Mouse (Mus musculus): ENCODE data around the gene Cc2d2b. TPM values are rescaled to one million over a fixed set of nuclear protein-coding genes. Genes with fewer than 3 reads are reported as not detected.
A peak's percentile ranks its signal among the peaks of the same experiment; 100 is the strongest.

The Cc2d2b gene
- 0.14 TPM in 1 of 2 replicates, not detected in the other for polyA plus RNA-seq (2015; fragmentation: Nextera tagmentation; extraction: Ambion mirVana)

- WGBS: 75% methylated on average over 17 of the region's 17 CpGs
- Histone ChIP-seq H3K36me3 (replicated peaks) (no peaks in the 10 kb centered on the region), H3K4me1 (no peaks in the 10 kb centered on the region), H3K27me3 (replicated peaks) (no peaks in the 10 kb centered on the region), H3K4me3 (0 out of 2 replicates have a peak within 1 kb of the TSS, but pooled peaks have one; percentile 3), H3K9ac (no peak within 1 kb of the TSS), H3K27ac (no peak within 1 kb of the TSS), H3K9me3 (no peaks in the 10 kb centered on the region), H3K4me2 (no peak within 1 kb of the TSS)
- ATAC-seq (replicated peaks): 0 out of 2 replicates have a peak, but pooled peaks have one; percentile 30
Observed at GRCm38 (mm10) chr19:40748559-40748958, at the start of gene Cc2d2b. Gene Cc2d2b, plus strand, starts transcription at chr19:40748753.

- H3K27me3 ChIP-seq (replicated peaks): no peaks in the 10 kb centered on the region
- H3K27ac ChIP-seq: no peak overlapping the region
- no peak for ATAC-seq (replicated peaks)
- H3K4me1 ChIP-seq: 0 out of 2 replicates have a peak, but pooled peaks cover 4% of the 10 kb centered on the region
- no peak overlapping the region for H3K4me2 ChIP-seq
- H3K9me3 ChIP-seq: no peaks in the 10 kb centered on the region
- H3K4me3 ChIP-seq: no peak overlapping the region
- WGBS: 20% methylated on average over 5 of the region's 5 CpGs
- no peak overlapping the region for H3K9ac ChIP-seq
- H3K36me3 ChIP-seq (replicated peaks): no peaks in the 10 kb centered on the region
Observed at GRCm38 (mm10) chr19:40699816-40700215, 48.7 kb upstream of the Cc2d2b start.

- WGBS: 61% methylated on average over 4 of the region's 4 CpGs
- H3K36me3 ChIP-seq (replicated peaks): no peaks in the 10 kb centered on the region
- H3K4me2 ChIP-seq: no peak overlapping the region
- H3K9me3 ChIP-seq: no peaks in the 10 kb centered on the region
- ATAC-seq (replicated peaks): 0 out of 2 replicates have a peak, but pooled peaks have one; percentile 54
- no peaks in the 10 kb centered on the region for H3K27me3 ChIP-seq (replicated peaks)
- no peak overlapping the region for H3K4me3 ChIP-seq
- no peak overlapping the region for H3K9ac ChIP-seq
- no peak overlapping the region for H3K27ac ChIP-seq
- 0 out of 2 replicates have a peak, but pooled peaks cover 4% of the 10 kb centered on the region for H3K4me1 ChIP-seq
Observed at GRCm38 (mm10) chr19:40702406-40702805, 46.1 kb upstream of the Cc2d2b start.

- H3K4me1 ChIP-seq: no peaks in the 10 kb centered on the region
- WGBS: 81% methylated on average over 14 of the region's 16 CpGs
- H3K9ac ChIP-seq: no peak overlapping the region
- H3K36me3 ChIP-seq (replicated peaks): no peaks in the 10 kb centered on the region
- no peaks in the 10 kb centered on the region for H3K9me3 ChIP-seq
- no peaks in the 10 kb centered on the region for H3K27me3 ChIP-seq (replicated peaks)
- H3K27ac ChIP-seq: no peak overlapping the region
- no peak for ATAC-seq (replicated peaks)
- H3K4me3 ChIP-seq: no peak overlapping the region
- H3K4me2 ChIP-seq: no peak overlapping the region
Observed at GRCm38 (mm10) chr19:40712889-40713628, 35.5 kb upstream of the Cc2d2b start.

GRCm38 (mm10) chr19:40714700-40715099, 33.9 kb upstream of the Cc2d2b start:
- no peak overlapping the region for H3K27ac ChIP-seq
- no peaks in the 10 kb centered on the region for H3K36me3 ChIP-seq (replicated peaks)
- WGBS: 82% methylated on average over 5 of the region's 5 CpGs
- H3K27me3 ChIP-seq (replicated peaks): no peaks in the 10 kb centered on the region
- H3K9ac ChIP-seq: no peak overlapping the region
- H3K4me2 ChIP-seq: no peak overlapping the region
- no peaks in the 10 kb centered on the region for H3K4me1 ChIP-seq
- no peak for ATAC-seq (replicated peaks)
- no peak overlapping the region for H3K4me3 ChIP-seq
- no peaks in the 10 kb centered on the region for H3K9me3 ChIP-seq

GRCm38 (mm10) chr19:40716981-40717380, 31.6 kb upstream of the Cc2d2b start:
- H3K4me2 ChIP-seq: no peak overlapping the region
- no peaks in the 10 kb centered on the region for H3K36me3 ChIP-seq (replicated peaks)
- no peak overlapping the region for H3K9ac ChIP-seq
- 82% methylated on average over 6 of the region's 6 CpGs for WGBS
- H3K27ac ChIP-seq: no peak overlapping the region
- H3K4me3 ChIP-seq: no peak overlapping the region
- H3K9me3 ChIP-seq: no peaks in the 10 kb centered on the region
- no peak for ATAC-seq (replicated peaks)
- H3K27me3 ChIP-seq (replicated peaks): no peaks in the 10 kb centered on the region
- peaks cover 2% of the 10 kb centered on the region; the same call in 1 of the 2 replicates for H3K4me1 ChIP-seq

- no peak overlapping the region for H3K9ac ChIP-seq
- no peaks in the 10 kb centered on the region for H3K9me3 ChIP-seq
- no peak overlapping the region for H3K27ac ChIP-seq
- 53% methylated on average over 11 of the region's 11 CpGs for WGBS
- H3K4me2 ChIP-seq: no peak overlapping the region
- no peak overlapping the region for H3K4me3 ChIP-seq
- no peaks in the 10 kb centered on the region for H3K27me3 ChIP-seq (replicated peaks)
- no peak for ATAC-seq (replicated peaks)
- H3K36me3 ChIP-seq (replicated peaks): no peaks in the 10 kb centered on the region
- H3K4me1 ChIP-seq: peaks cover 6% of the 10 kb centered on the region; the same call in 1 of the 2 replicates
Observed at GRCm38 (mm10) chr19:40719439-40720105, 29.0 kb upstream of the Cc2d2b start.

GRCm38 (mm10) chr19:40720381-40720780, 28.2 kb upstream of the Cc2d2b start:
- 86% methylated on average over 12 of the region's 12 CpGs for WGBS

GRCm38 (mm10) chr19:40722137-40723038, 26.2 kb upstream of the Cc2d2b start:
- H3K4me2 ChIP-seq: no peak overlapping the region
- H3K4me3 ChIP-seq: no peak overlapping the region
- H3K9me3 ChIP-seq: no peaks in the 10 kb centered on the region
- H3K4me1 ChIP-seq: peaks cover 6% of the 10 kb centered on the region; the same call in 1 of the 2 replicates
- H3K9ac ChIP-seq: no peak overlapping the region
- peak; percentile 88 for ATAC-seq (replicated peaks)
- H3K36me3 ChIP-seq (replicated peaks): no peaks in the 10 kb centered on the region
- peak overlapping the region; percentile 61; the same call in 1 of the 2 replicates for H3K27ac ChIP-seq
- 54% methylated on average over 11 of the region's 11 CpGs for WGBS
- H3K27me3 ChIP-seq (replicated peaks): no peaks in the 10 kb centered on the region

More at GRCm38 (mm10) chr19:40720381-40720780, 28.2 kb upstream of the Cc2d2b start:
- no peak overlapping the region for H3K4me2 ChIP-seq
- H3K4me3 ChIP-seq: no peak overlapping the region
- no peak overlapping the region for H3K9ac ChIP-seq
- peaks cover 6% of the 10 kb centered on the region; the same call in 1 of the 2 replicates for H3K4me1 ChIP-seq
- H3K27me3 ChIP-seq (replicated peaks): no peaks in the 10 kb centered on the region
- H3K27ac ChIP-seq: no peak overlapping the region
- no peak for ATAC-seq (replicated peaks)
- no peaks in the 10 kb centered on the region for H3K9me3 ChIP-seq
- H3K36me3 ChIP-seq (replicated peaks): no peaks in the 10 kb centered on the region

- no peak overlapping the region for H3K4me3 ChIP-seq
- 65% methylated on average over 10 of the region's 10 CpGs for WGBS
- no peaks in the 10 kb centered on the region for H3K9me3 ChIP-seq
- no peak overlapping the region for H3K4me2 ChIP-seq
- no peaks in the 10 kb centered on the region for H3K36me3 ChIP-seq (replicated peaks)
- no peaks in the 10 kb centered on the region for H3K27me3 ChIP-seq (replicated peaks)
- no peak for ATAC-seq (replicated peaks)
- H3K27ac ChIP-seq: no peak overlapping the region
- H3K4me1 ChIP-seq: peaks cover 6% of the 10 kb centered on the region; the same call in 1 of the 2 replicates
- no peak overlapping the region for H3K9ac ChIP-seq
Observed at GRCm38 (mm10) chr19:40723516-40723915, 25.0 kb upstream of the Cc2d2b start.

GRCm38 (mm10) chr19:40726148-40726547, 22.4 kb upstream of the Cc2d2b start:
- H3K27ac ChIP-seq: no peak overlapping the region
- H3K4me3 ChIP-seq: no peak overlapping the region
- H3K27me3 ChIP-seq (replicated peaks): no peaks in the 10 kb centered on the region
- no peaks in the 10 kb centered on the region for H3K9me3 ChIP-seq
- 88% methylated on average over 4 of the region's 4 CpGs for WGBS
- H3K36me3 ChIP-seq (replicated peaks): no peaks in the 10 kb centered on the region
- H3K9ac ChIP-seq: no peak overlapping the region
- ATAC-seq (replicated peaks): no peak
- peaks cover 6% of the 10 kb centered on the region; the same call in 1 of the 2 replicates for H3K4me1 ChIP-seq
- no peak overlapping the region for H3K4me2 ChIP-seq

All from midbrain, embryonic 15.5 days (tissue).